ENCODE assay signal across 20 mouse cellular contexts in genomic region chr13:35764559-35764958, GRCm38 (mm10).
DNase-seq lines count a peak whose midpoint lies in the region; ATAC-seq lines count a peak whose summit lies in the region.
"Had no signal": no experiment of that assay in that cellular context is flagged by ENCODE, and none has a peak within 500 bp of the region (broad histone marks: within the 10 kb centered on the region; RNA-seq: fewer than 3 reads in every experiment).

No protein-coding gene starts in this region.

- peaks cover 51% of the 10 kb centered on the region for H3K4me1 ChIP-seq in heart, embryonic 10.5 days
- peaks cover 33% of the 10 kb centered on the region for H3K4me1 ChIP-seq in heart, embryonic 15.5 days (replicated peaks)
- H3K4me1 ChIP-seq in lung, embryonic 16.5 days (replicated peaks; ENCODE audit: control insufficient read depth, insufficient read depth, low read length), result peaks cover 20% of the 10 kb centered on the region
- H3K4me1 ChIP-seq in midbrain, embryonic 10.5 days, result peaks cover 9% of the 10 kb centered on the region

- H3K36me3 ChIP-seq in heart, embryonic 10.5 days, result no peaks in the 10 kb centered on the region
- no peaks in the 10 kb centered on the region for H3K36me3 ChIP-seq in heart, embryonic 15.5 days
- no peaks in the 10 kb centered on the region for H3K36me3 ChIP-seq in lung, embryonic 16.5 days (ENCODE audit: control insufficient read depth, insufficient read depth, low read length)
- H3K36me3 ChIP-seq in midbrain, embryonic 10.5 days, result peaks cover 6% of the 10 kb centered on the region; the same call in 1 of the 2 replicates
- H3K36me3 ChIP-seq: embryonic facial prominence, embryonic 12.5 days; forebrain, embryonic 15.5 days; hindbrain, embryonic 13.5 days had no signal

- ATAC-seq in heart, embryonic 15.5 days (replicated peaks; ENCODE audit: insufficient number of reproducible peaks, insufficient read depth, low FRiP score, low read depth), result no peak
- no peak for ATAC-seq in lung, embryonic 16.5 days (ENCODE audit: low read depth)
- ATAC-seq: CD4-positive, CD25-positive, alpha-beta regulatory T cell, adult 4 months; forebrain, embryonic 15.5 days; hindbrain, postnatal 0 days had no signal

- DNase-seq in heart, embryonic 10.5 days (ENCODE audit: low spot score), result no peak
- DNase-seq in heart, postnatal 36 days, result no peak
- DNase-seq in heart, postnatal 10 days, result no peak
- no peak for DNase-seq in lung, postnatal 36 days
- no peak for DNase-seq in midbrain, embryonic 10.5 days (ENCODE audit: low spot score)
- DNase-seq: adrenal gland, postnatal 10 days; B cell, adult 2 months; cerebellum, adult 11 months; cerebellum, adult 8-10 months; cerebellum, postnatal 25 days; gastrocnemius, postnatal 36 days; heart, adult 11 months had no signal

- 36% methylated on average over 3 of the region's 3 CpGs for WGBS in heart, embryonic 10.5 days
- 32% methylated on average over 3 of the region's 3 CpGs for WGBS in heart, embryonic 15.5 days
- 53% methylated on average over 3 of the region's 3 CpGs for WGBS in lung, embryonic 16.5 days
- WGBS in midbrain, embryonic 10.5 days, result 69% methylated on average over 3 of the region's 3 CpGs

- intact Hi-C loops in heart, postnatal 36 days (cut with DNase I), result no loop called here
- intact Hi-C loops in heart, postnatal 10 days (cut with DNase I), result no loop called here

- H3K27ac ChIP-seq in heart, embryonic 10.5 days, result peak overlapping the region; percentile 84; the same call in 1 of the 2 replicates
- peak overlapping the region; percentile 83 for H3K27ac ChIP-seq in heart, embryonic 15.5 days
- H3K27ac ChIP-seq in lung, embryonic 16.5 days (ENCODE audit: low read length), result peak overlapping the region; percentile 12; the same call in 1 of the 2 replicates
- no peak overlapping the region for H3K27ac ChIP-seq in midbrain, embryonic 10.5 days (replicated peaks)
- H3K27ac ChIP-seq: embryonic facial prominence, embryonic 12.5 days; forebrain, embryonic 15.5 days; hindbrain, embryonic 13.5 days; hindbrain, postnatal 0 days had no signal

- no peak overlapping the region for H3K4me3 ChIP-seq in heart, embryonic 10.5 days
- H3K4me3 ChIP-seq in heart, embryonic 15.5 days, result no peak overlapping the region
- no peak overlapping the region for H3K4me3 ChIP-seq in lung, embryonic 16.5 days (ENCODE audit: low read length)
- H3K4me3 ChIP-seq in midbrain, embryonic 10.5 days, result no peak overlapping the region
- H3K4me3 ChIP-seq: embryonic facial prominence, embryonic 12.5 days; forebrain, embryonic 15.5 days; hindbrain, embryonic 13.5 days had no signal

- H3K9me3 ChIP-seq in heart, embryonic 10.5 days, result no peaks in the 10 kb centered on the region
- no peaks in the 10 kb centered on the region for H3K9me3 ChIP-seq in heart, embryonic 15.5 days (replicated peaks)
- H3K9me3 ChIP-seq in lung, embryonic 16.5 days (ENCODE audit: control insufficient read depth, low read length), result no peaks in the 10 kb centered on the region
- peaks cover 10% of the 10 kb centered on the region; the same call in 1 of the 2 replicates for H3K9me3 ChIP-seq in midbrain, embryonic 10.5 days (replicated peaks)
- H3K9me3 ChIP-seq: embryonic facial prominence, embryonic 12.5 days; forebrain, embryonic 15.5 days; G1E; hindbrain, embryonic 13.5 days had no signal

- no peaks in the 10 kb centered on the region for H3K27me3 ChIP-seq in heart, embryonic 10.5 days (ENCODE audit: insufficient read depth, poor library complexity, severe bottlenecking)
- H3K27me3 ChIP-seq in heart, embryonic 15.5 days, result no peaks in the 10 kb centered on the region
- no peaks in the 10 kb centered on the region for H3K27me3 ChIP-seq in lung, embryonic 16.5 days (ENCODE audit: control insufficient read depth, insufficient read depth, low read depth, low read length)
- no peaks in the 10 kb centered on the region for H3K27me3 ChIP-seq in midbrain, embryonic 10.5 days (ENCODE audit: low read depth, poor library complexity, severe bottlenecking)
- H3K27me3 ChIP-seq: embryonic facial prominence, embryonic 12.5 days; forebrain, embryonic 15.5 days; hindbrain, embryonic 13.5 days had no signal

- no peak overlapping the region for H3K4me2 ChIP-seq in heart, embryonic 15.5 days
- H3K4me2 ChIP-seq in lung, embryonic 16.5 days (ENCODE audit: low read depth, low read length), result no peak overlapping the region
- H3K4me2 ChIP-seq: embryonic facial prominence, embryonic 12.5 days; forebrain, embryonic 15.5 days; hindbrain, embryonic 13.5 days had no signal

- no peak overlapping the region for H3K9ac ChIP-seq in heart, embryonic 15.5 days
- no peak overlapping the region for H3K9ac ChIP-seq in lung, embryonic 16.5 days (ENCODE audit: low read length)
- H3K9ac ChIP-seq: embryonic facial prominence, embryonic 12.5 days; forebrain, embryonic 15.5 days; hindbrain, embryonic 13.5 days had no signal
